Mouse (Mus musculus): ENCODE measurements around the gene Scamp5.

DNA sequence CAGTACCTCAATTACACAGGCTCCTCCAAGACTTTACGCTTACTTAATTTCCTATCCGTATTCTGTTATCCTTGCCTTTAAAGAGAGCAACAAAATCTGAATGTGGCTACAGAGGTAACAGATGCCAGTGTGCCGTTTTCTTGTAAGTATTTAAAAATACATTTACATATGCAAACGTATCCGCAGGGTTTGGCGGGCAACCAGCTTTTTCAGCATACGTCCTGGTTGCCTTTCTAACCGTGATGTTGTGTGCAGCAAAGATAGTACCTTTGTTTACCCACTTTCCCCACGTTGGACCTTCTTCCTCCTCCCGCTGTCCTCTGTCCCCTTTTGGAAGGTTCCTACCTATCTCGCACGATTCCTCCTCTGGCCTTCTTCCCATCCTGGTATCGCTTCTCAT lies 33.6 kb upstream of the Scamp5 start:
- TF ChIP-seq CTCF (conservative IDR thresholded peaks at IDR 0.05; ENCODE audit: insufficient read depth, insufficient read length, low read depth, low read length) (no peak), POLR2A (IDR thresholded peaks at IDR 0.05; ENCODE audit: low read depth, low read length) (no peak)

Measured in kidney, adult 2 months (tissue).